Mouse (Mus musculus) cortical plate, adult 2 months (tissue): Measurements from ENCODE around the gene Zfp568.

Experiments
- CTCF ChIP-seq: fragments of 200-500 bp; IDR thresholded peaks from 2 replicates; pipeline ENCODE4 v1.5.1; 2011; ENCODE audit warnings: mild to moderate bottlenecking, control low read depth, low read length; ENCODE audit not compliant: insufficient read depth; ENCODE audit errors: extremely low read depth
- POLR2A ChIP-seq: fragments of 200-500 bp; IDR thresholded peaks from 2 replicates; pipeline ENCODE4 v1.6.1; 2011; ENCODE audit warnings: mild to moderate bottlenecking, low read length, control low read depth; ENCODE audit not compliant: insufficient read depth; ENCODE audit errors: extremely low read depth

GRCm38 (mm10) chr7:29982341-29982740, 1.4 kb upstream of the Zfp568 start:
- no peak for TF ChIP-seq POLR2A
- TF ChIP-seq CTCF, result no peak
